In genomic region chr2:75472489-75472888, GRCm38 (mm10) we compare ENCODE assay signal across 15 mouse cellular contexts.
"Had no signal": no experiment of that assay in that cellular context is flagged by ENCODE, and none has a peak within 500 bp of the region (broad histone marks: within the 10 kb centered on the region; RNA-seq: fewer than 3 reads in every experiment).

No protein-coding gene starts in this region.

- ATAC-seq: lung, postnatal 0 days; midbrain, embryonic 13.5 days; midbrain, embryonic 16.5 days had no signal

- DNase-seq: kidney, adult 2 months; kidney, postnatal 10 days; kidney, postnatal 36 days; layer of hippocampus, postnatal 36 days; left cerebral cortex, postnatal 4 days; liver, embryonic 13.5 days; lung, embryonic 14.5 days; thymus, adult 18-20 months; thymus, postnatal 36 days had no signal

- H3K4me2 ChIP-seq: liver, embryonic 13.5 days; lung, embryonic 14.5 days; midbrain, embryonic 13.5 days had no signal

- H3K36me3 ChIP-seq: liver, embryonic 13.5 days; midbrain, embryonic 10.5 days; midbrain, embryonic 13.5 days had no signal

- H3K27me3 ChIP-seq: liver, embryonic 13.5 days; midbrain, embryonic 13.5 days had no signal

- H3K4me3 ChIP-seq: left cerebral cortex, adult 2 months; liver, embryonic 13.5 days; megakaryocyte, embryonic 14.5 days; midbrain, embryonic 10.5 days; midbrain, embryonic 13.5 days had no signal

- H3K27ac ChIP-seq: left cerebral cortex, adult 2 months; liver, embryonic 13.5 days; midbrain, embryonic 10.5 days; midbrain, embryonic 13.5 days had no signal

- H3K9me3 ChIP-seq: liver, embryonic 13.5 days; megakaryocyte, embryonic 14.5 days; midbrain, embryonic 10.5 days; midbrain, embryonic 13.5 days had no signal

- H3K9ac ChIP-seq: liver, embryonic 13.5 days; lung, embryonic 14.5 days; midbrain, embryonic 13.5 days had no signal
